Mouse (Mus musculus): ENCODE results near the gene Borcs5. TPM values are rescaled to one million over a fixed set of nuclear protein-coding genes. Genes with fewer than 3 reads are reported as not detected.

The Borcs5 gene
- polyA plus RNA-seq, 1 experiment from 2014 or later: 18.4 TPM

DNA sequence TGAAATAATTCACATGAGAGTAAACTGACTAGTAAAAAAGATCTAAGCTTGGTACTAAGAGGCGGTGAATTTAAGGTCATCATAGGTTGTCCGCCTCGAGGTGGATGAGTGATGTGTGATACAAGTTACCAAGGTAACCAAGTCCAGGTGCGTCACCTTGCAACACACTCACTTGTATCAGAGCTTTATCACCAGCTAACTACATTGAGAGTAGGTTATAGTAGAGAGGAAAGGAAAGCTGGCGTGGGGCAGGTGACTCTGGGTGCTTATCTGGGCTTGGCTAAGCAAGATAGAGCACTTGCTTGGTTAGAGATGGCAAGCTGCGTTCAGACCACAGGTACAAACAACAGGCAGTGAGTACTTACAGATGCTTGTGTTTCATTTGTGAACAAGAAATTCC, 7.5 kb downstream of the Borcs5 start:
- Histone ChIP-seq H3K4me3 (ENCODE audit: low read depth, low read length) (no peak overlapping the region), H3K27me3 (replicated peaks; ENCODE audit: insufficient read depth, low read length) (no peaks in the 10 kb centered on the region), H3K27ac (ENCODE audit: low read length) (no peak overlapping the region), H3K9me3 (ENCODE audit: low read length) (no peaks in the 10 kb centered on the region), H3K36me3 (ENCODE audit: insufficient read depth, low read length) (no peaks in the 10 kb centered on the region), H3K9ac (replicated peaks; ENCODE audit: low read depth) (no peak overlapping the region), H3K4me2 (replicated peaks; ENCODE audit: low read depth, low read length) (no peak overlapping the region), H3K4me1 (ENCODE audit: insufficient read depth, low read depth, low read length) (no peaks in the 10 kb centered on the region)
- ATAC-seq: no peak
- TF ChIP-seq EP300 (IDR thresholded peaks at IDR 0.05): no peak
- no peak for TF ChIP-seq CTCF (IDR thresholded peaks at IDR 0.05)
- WGBS: 79% methylated on average over 6 of the region's 6 CpGs
- DNase-seq (ENCODE audit: low spot score): no peak

DNA sequence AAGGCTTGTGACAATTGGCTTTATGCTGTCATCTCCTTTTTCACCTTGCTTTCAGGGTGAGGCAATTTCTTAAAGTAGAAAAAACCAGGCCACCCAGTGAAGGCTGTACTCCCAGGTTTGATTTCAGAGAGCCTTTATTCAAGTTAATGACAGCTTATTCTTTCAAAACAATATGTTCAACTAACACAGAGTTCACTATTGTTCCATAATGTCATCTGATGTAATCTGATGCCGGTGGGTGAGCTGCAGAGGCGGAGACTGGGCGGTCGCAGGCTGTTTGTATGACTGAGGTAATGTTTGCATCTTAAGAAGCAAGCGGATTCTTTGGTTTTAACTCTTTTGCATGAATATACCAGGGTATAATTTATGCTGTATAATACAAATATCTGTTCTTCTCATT, 8.3 kb downstream of the Borcs5 start:
- no peak overlapping the region for H3K4me3 ChIP-seq (ENCODE audit: low read depth, low read length)
- no peak overlapping the region for H3K4me2 ChIP-seq (replicated peaks; ENCODE audit: low read depth, low read length)
- H3K4me1 ChIP-seq (ENCODE audit: insufficient read depth, low read depth, low read length): no peaks in the 10 kb centered on the region
- H3K36me3 ChIP-seq (ENCODE audit: insufficient read depth, low read length): no peaks in the 10 kb centered on the region
- no peak overlapping the region for H3K27ac ChIP-seq (ENCODE audit: low read length)
- WGBS: 21% methylated on average over 5 of the region's 5 CpGs
- H3K27me3 ChIP-seq (replicated peaks; ENCODE audit: insufficient read depth, low read length): no peaks in the 10 kb centered on the region
- ATAC-seq (peak; percentile 50), DNase-seq (ENCODE audit: low spot score) (peak; percentile 52)
- H3K9ac ChIP-seq (replicated peaks; ENCODE audit: low read depth): no peak overlapping the region
- no peak for TF ChIP-seq EP300 (IDR thresholded peaks at IDR 0.05)
- no peak for TF ChIP-seq CTCF (IDR thresholded peaks at IDR 0.05)
- no peaks in the 10 kb centered on the region for H3K9me3 ChIP-seq (ENCODE audit: low read length)

DNA sequence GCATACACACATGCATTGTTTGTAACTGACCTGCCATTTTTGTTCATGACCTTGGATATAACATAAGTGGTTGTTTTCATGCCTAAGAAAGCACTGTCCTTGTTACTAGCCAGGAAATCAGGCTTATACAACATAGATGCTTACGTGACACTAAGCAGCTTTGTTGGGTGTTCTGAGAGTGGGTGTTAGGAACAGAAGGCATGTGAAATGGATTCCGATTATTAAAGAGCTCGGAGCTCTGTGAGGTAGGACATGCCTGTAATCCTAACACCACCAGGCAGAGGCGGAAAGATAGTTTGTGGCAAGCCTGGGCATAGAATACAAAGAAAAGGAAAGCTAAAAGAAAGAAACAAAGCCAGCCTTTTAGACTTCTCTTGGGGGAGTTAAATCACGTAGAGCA, 9.0 kb downstream of the Borcs5 start:
- Histone ChIP-seq H3K4me2 (replicated peaks; ENCODE audit: low read depth, low read length) (no peak overlapping the region), H3K27me3 (replicated peaks; ENCODE audit: insufficient read depth, low read length) (no peaks in the 10 kb centered on the region), H3K9ac (replicated peaks; ENCODE audit: low read depth) (no peak overlapping the region), H3K9me3 (ENCODE audit: low read length) (no peaks in the 10 kb centered on the region), H3K36me3 (ENCODE audit: insufficient read depth, low read length) (no peaks in the 10 kb centered on the region), H3K4me3 (ENCODE audit: low read depth, low read length) (no peak overlapping the region), H3K27ac (ENCODE audit: low read length) (no peak overlapping the region), H3K4me1 (ENCODE audit: insufficient read depth, low read depth, low read length) (no peaks in the 10 kb centered on the region)
- DNase-seq (ENCODE audit: low spot score) (no peak), ATAC-seq (no peak)
- 84% methylated on average over 5 of the region's 5 CpGs for WGBS
- TF ChIP-seq CTCF (IDR thresholded peaks at IDR 0.05) (no peak), EP300 (IDR thresholded peaks at IDR 0.05) (no peak)

DNA sequence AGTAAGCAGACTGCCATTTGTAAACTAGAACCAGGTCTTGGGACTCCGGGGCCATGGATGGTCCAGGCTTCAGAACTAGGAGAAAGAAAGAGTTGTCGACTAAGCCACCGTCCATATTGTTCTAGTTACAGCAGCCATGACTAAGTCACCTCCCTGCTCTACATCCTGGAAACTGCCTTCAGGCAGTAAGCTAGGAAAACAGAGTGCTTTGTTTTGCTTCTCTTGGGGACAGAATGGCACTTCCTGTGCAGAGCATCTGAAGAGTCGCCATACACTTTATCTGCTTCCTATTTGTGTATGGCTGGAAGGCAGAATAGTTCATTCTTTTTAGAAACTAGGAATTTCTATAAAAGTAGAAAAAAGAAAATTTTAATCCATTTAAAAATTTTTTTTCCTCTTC, 17.2 kb downstream of the Borcs5 start:
- no peaks in the 10 kb centered on the region for H3K4me1 ChIP-seq (ENCODE audit: insufficient read depth, low read depth, low read length)
- no peaks in the 10 kb centered on the region for H3K9me3 ChIP-seq (ENCODE audit: low read length)
- WGBS: 63% methylated on average over 4 of the region's 4 CpGs
- DNase-seq (ENCODE audit: low spot score): no peak
- no peak for ATAC-seq
- no peaks in the 10 kb centered on the region for H3K27me3 ChIP-seq (replicated peaks; ENCODE audit: insufficient read depth, low read length)
- H3K4me3 ChIP-seq (ENCODE audit: low read depth, low read length): no peak overlapping the region
- no peak overlapping the region for H3K9ac ChIP-seq (replicated peaks; ENCODE audit: low read depth)
- TF ChIP-seq EP300 (IDR thresholded peaks at IDR 0.05) (no peak), CTCF (IDR thresholded peaks at IDR 0.05) (no peak)
- H3K36me3 ChIP-seq (ENCODE audit: insufficient read depth, low read length): no peaks in the 10 kb centered on the region
- no peak overlapping the region for H3K4me2 ChIP-seq (replicated peaks; ENCODE audit: low read depth, low read length)
- H3K27ac ChIP-seq (ENCODE audit: low read length): no peak overlapping the region

DNA sequence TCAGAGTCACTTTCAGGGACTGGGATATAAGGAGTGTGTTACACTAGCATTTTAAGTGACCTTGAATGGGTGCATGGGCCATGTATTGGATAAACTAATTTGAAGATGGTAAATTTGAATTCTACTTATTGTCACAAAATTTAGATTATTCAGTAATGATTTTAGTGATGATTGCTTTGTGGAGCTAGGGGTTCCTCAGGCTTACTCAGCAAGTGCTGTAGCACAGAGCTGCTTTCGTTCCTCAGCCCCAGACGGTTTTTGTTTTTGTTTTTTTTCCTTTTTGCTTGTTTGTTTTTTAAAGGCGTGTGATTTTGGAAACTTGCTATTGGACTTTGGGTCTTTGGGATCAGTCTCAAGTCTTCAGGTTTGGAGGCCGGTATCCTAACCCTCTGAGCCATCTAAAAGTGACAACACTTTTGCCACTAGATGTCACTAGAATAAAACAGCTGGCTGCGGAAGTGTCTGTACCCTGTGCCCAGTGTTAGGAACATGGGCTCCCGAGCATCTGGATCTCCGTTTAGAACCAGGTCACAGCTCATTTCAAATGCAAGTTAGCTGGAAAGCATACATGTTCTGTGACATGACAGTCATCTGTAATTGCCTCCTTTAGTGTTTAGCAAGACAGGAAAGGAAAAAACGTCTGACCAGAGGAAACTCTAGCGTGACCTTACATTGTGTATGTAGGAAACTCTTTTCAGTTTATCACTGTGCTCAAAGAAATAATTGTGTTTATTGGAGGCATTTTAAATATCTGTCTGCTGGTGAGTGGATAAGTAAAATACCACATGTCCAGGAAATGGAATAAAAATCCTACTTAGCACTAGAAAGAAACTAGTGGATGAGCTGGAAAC, 20.0 kb downstream of the Borcs5 start:
- Histone ChIP-seq H3K36me3 (ENCODE audit: insufficient read depth, low read length) (no peaks in the 10 kb centered on the region), H3K9me3 (ENCODE audit: low read length) (no peaks in the 10 kb centered on the region), H3K4me2 (replicated peaks; ENCODE audit: low read depth, low read length) (no peak overlapping the region), H3K27me3 (replicated peaks; ENCODE audit: insufficient read depth, low read length) (no peaks in the 10 kb centered on the region), H3K4me3 (ENCODE audit: low read depth, low read length) (no peak overlapping the region), H3K9ac (replicated peaks; ENCODE audit: low read depth) (no peak overlapping the region), H3K4me1 (ENCODE audit: insufficient read depth, low read depth, low read length) (no peaks in the 10 kb centered on the region), H3K27ac (ENCODE audit: low read length) (no peak overlapping the region)
- TF ChIP-seq CTCF (IDR thresholded peaks at IDR 0.05): peak; percentile 87
- TF ChIP-seq EP300 (IDR thresholded peaks at IDR 0.05): no peak
- DNase-seq (ENCODE audit: low spot score) (peak; percentile 87), ATAC-seq (peak; percentile 93)
- WGBS: 16% methylated on average over 9 of the region's 9 CpGs

DNA sequence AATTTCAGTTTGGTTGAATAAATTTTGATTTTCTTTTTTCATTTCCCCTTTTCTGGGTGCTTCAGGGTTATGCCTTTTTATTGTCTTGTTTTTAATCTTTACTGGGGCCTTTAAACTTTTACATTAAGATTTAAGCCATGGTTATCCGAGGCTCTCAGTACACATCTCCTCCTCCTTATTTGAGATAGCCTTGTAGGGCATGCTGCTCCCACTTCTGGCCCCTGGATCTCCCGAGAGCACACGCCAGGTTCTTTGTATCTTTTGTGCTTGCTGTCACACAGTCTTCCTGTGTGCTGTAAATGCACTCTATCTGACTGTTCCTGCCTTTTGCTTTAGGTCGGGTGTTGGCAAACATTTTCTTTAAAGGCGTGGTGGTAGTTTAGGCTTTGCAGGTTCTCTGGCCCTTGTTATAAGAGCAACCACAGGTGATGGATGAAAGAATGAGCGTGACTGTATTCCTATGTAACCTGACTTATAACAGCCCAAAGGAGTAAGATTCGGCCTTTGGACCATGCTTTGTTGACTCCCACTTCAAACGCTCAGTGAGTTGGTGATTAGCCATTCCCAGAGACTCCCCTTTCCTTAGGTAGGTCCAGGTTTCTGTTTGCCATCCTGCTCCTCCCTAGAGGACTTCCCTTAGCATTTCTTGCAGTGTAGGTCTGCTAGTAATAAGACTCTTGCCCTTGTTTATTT, 21.6 kb downstream of the Borcs5 start:
- no peak overlapping the region for H3K4me3 ChIP-seq (ENCODE audit: low read depth, low read length)
- H3K4me2 ChIP-seq (replicated peaks; ENCODE audit: low read depth, low read length): no peak overlapping the region
- WGBS: 57% methylated on average over 8 of the region's 8 CpGs
- H3K27ac ChIP-seq (ENCODE audit: low read length): no peak overlapping the region
- ATAC-seq (no peak), DNase-seq (ENCODE audit: low spot score) (no peak)
- no peaks in the 10 kb centered on the region for H3K27me3 ChIP-seq (replicated peaks; ENCODE audit: insufficient read depth, low read length)
- no peaks in the 10 kb centered on the region for H3K9me3 ChIP-seq (ENCODE audit: low read length)
- no peaks in the 10 kb centered on the region for H3K4me1 ChIP-seq (ENCODE audit: insufficient read depth, low read depth, low read length)
- TF ChIP-seq CTCF (IDR thresholded peaks at IDR 0.05) (no peak), EP300 (IDR thresholded peaks at IDR 0.05) (no peak)
- H3K9ac ChIP-seq (replicated peaks; ENCODE audit: low read depth): no peak overlapping the region
- no peaks in the 10 kb centered on the region for H3K36me3 ChIP-seq (ENCODE audit: insufficient read depth, low read length)

All from lung, postnatal 0 days (tissue).